Mouse (Mus musculus): Measurements from ENCODE around the gene Sytl3.
"Not testable (repeated sequence)": the region's sequence is repeated elsewhere in the genome, so short reads cannot be mapped to it uniquely, and the experiment has no call there.

GRCm38 (mm10) chr17:6674297-6674696 is 15.4 kb downstream of the Sytl3 start:
- TF ChIP-seq CTCF (conservative IDR thresholded peaks at IDR 0.05; ENCODE audit: insufficient read depth, insufficient read length, low read depth, low read length); POLR2A (IDR thresholded peaks at IDR 0.05; ENCODE audit: low read depth, low read length): not testable (repeated sequence)

Measured in kidney, adult 2 months (tissue).